Mouse (Mus musculus) myocyte (in vitro differentiated cells): ENCODE measurements around the gene Tead3. TPM values are rescaled to one million over a fixed set of nuclear protein-coding genes. Genes with fewer than 3 reads are reported as not detected.

Source experiments
- H3K27me3 ChIP-seq: one replicate; pipeline ENCODE4 v1.6.1; 2011; ENCODE audit not compliant: control insufficient read depth, insufficient read depth, insufficient read length
- H3K36me3 ChIP-seq: one replicate; pipeline ENCODE4 v1.6.1; 2011; ENCODE audit not compliant: control insufficient read depth, insufficient read depth
- H3K4me2 ChIP-seq: one replicate; pipeline ENCODE4 v1.6.1; 2011; ENCODE audit warnings: low read depth, control low read depth
- H3K4me3 ChIP-seq: one replicate; pipeline ENCODE4 v1.5.1; 2011; ENCODE audit warnings: mild to moderate bottlenecking, control low read depth, moderate library complexity
- H3K79me2 ChIP-seq: one replicate; pipeline ENCODE4 v1.6.1; 2011; ENCODE audit not compliant: control insufficient read depth, insufficient read depth
- H3ac ChIP-seq: one replicate; pipeline ENCODE4 v1.6.1; 2011; ENCODE audit not compliant: control insufficient read depth, insufficient read length
- CEBPB ChIP-seq: IDR thresholded peaks from 2 replicates; pipeline ENCODE4 v1.6.1; 2011; ENCODE audit warnings: mild to moderate bottlenecking, moderate library complexity; ENCODE audit not compliant: poor library complexity, insufficient read depth, severe bottlenecking
- E2F4 ChIP-seq: IDR thresholded peaks from one replicate; pipeline ENCODE4 v1.6.1; 2011; ENCODE audit warnings: mild to moderate bottlenecking, control low read depth, moderate library complexity; ENCODE audit not compliant: insufficient read depth
- MAX ChIP-seq: IDR thresholded peaks from one replicate; pipeline ENCODE4 v1.6.1; 2011; ENCODE audit warnings: low read depth, mild to moderate bottlenecking, control low read depth
- MYOD1 ChIP-seq, 3 experiments: IDR thresholded peaks; one replicate each; pipeline ENCODE4 v1.6.1; 2011; ENCODE audit warnings: control low read depth in 2 of 3, low read depth in 2 of 3, mild to moderate bottlenecking in 2 of 3, moderate library complexity in 1 of 3; ENCODE audit not compliant: insufficient read length in 2 of 3, control insufficient read depth in 1 of 3
- MYOG ChIP-seq, 3 experiments: IDR thresholded peaks; one replicate each; pipeline ENCODE4 v1.6.1; 2011; ENCODE audit warnings: control low read depth in 2 of 3, low read depth in 2 of 3, mild to moderate bottlenecking in 2 of 3; ENCODE audit not compliant: insufficient read length in 2 of 3, control insufficient read depth in 1 of 3, insufficient read depth in 1 of 3
- POLR2A ChIP-seq: IDR thresholded peaks from one replicate; pipeline ENCODE4 v1.6.1; 2011; ENCODE audit warnings: low read depth, mild to moderate bottlenecking, control low read depth, moderate library complexity; ENCODE audit not compliant: insufficient read length
- POLR2AphosphoS2 ChIP-seq: IDR thresholded peaks from one replicate; pipeline ENCODE4 v1.6.1; 2011; ENCODE audit warnings: low read depth, control low read depth; ENCODE audit not compliant: insufficient read length
- REST ChIP-seq: IDR thresholded peaks from one replicate; pipeline ENCODE4 v1.6.1; 2011; ENCODE audit warnings: mild to moderate bottlenecking, control low read depth, moderate library complexity; ENCODE audit not compliant: insufficient read depth, insufficient read length
- SRF ChIP-seq: IDR thresholded peaks from one replicate; pipeline ENCODE4 v1.6.1; 2011; ENCODE audit warnings: low read depth; ENCODE audit not compliant: control insufficient read depth, insufficient read length
- TCF12 ChIP-seq: IDR thresholded peaks from one replicate; pipeline ENCODE4 v1.6.1; 2011; ENCODE audit warnings: mild to moderate bottlenecking, control low read depth; ENCODE audit not compliant: poor library complexity, insufficient read depth, severe bottlenecking
- TCF3 ChIP-seq: IDR thresholded peaks from one replicate; pipeline ENCODE4 v1.6.1; 2011; ENCODE audit warnings: low read depth, control low read depth; ENCODE audit not compliant: insufficient read length
- USF1 ChIP-seq: IDR thresholded peaks from one replicate; pipeline ENCODE4 v1.6.1; 2011; ENCODE audit warnings: low read depth, mild to moderate bottlenecking, control low read depth, moderate library complexity
- polyA plus RNA-seq: library from polyadenylated mRNA; unstranded; fragments of >200 nt; fragmentation: generic; extraction: Trizol; gene quantifications from one replicate; pipeline ENCODE4 v1.2.1, GENCODE M21; 2012; ENCODE audit warnings: missing spikeins

The Tead3 gene
- polyA plus RNA-seq, 1 experiment: 20.1 TPM

DNA sequence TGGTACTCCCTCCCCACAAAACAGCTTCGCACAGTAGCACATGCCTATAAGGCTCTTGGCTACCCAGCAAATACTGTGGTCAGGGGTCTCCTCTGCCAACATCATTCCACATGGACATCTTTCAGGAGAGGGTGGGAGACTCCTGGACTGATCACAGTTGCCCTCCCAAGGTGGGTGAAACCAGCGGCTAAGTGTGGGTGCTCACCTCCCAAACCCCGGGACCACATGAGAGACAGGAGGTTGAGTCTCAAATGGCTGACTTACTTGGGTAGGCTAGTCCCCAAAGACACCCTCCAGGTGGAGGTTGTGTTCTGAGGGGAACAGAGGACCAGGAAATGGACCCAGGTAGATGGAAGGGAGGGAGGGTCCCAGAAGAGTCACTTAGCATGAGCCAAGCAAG lies 5.9 kb downstream of the Tead3 start:
- Histone ChIP-seq H3K27me3 (no peaks in the 10 kb centered on the region), H3K36me3 (no peaks in the 10 kb centered on the region), H3K4me2 (peak overlapping the region; percentile 72), H3ac (no peak overlapping the region), H3K4me3 (no peak overlapping the region), H3K79me2 (peaks cover 74% of the 10 kb centered on the region)
- no peak for TF ChIP-seq E2F4
- no peak for TF ChIP-seq POLR2A
- no peak for TF ChIP-seq MYOD1 (IDR thresholded peaks at IDR 0.05; ENCODE audit: control insufficient read depth in 1 of 3, insufficient read length in 2 of 3, low read depth in 2 of 3)
- TF ChIP-seq REST: no peak
- TF ChIP-seq SRF: no peak
- no peak for TF ChIP-seq TCF3
- TF ChIP-seq POLR2AphosphoS2: no peak
- TF ChIP-seq USF1: no peak
- no peak for TF ChIP-seq CEBPB
- TF ChIP-seq MAX: no peak
- TF ChIP-seq TCF12: no peak
- no peak for TF ChIP-seq MYOG (IDR thresholded peaks at IDR 0.05; ENCODE audit: control insufficient read depth in 1 of 3, insufficient read depth in 1 of 3, insufficient read length in 2 of 3, low read depth in 2 of 3)

DNA sequence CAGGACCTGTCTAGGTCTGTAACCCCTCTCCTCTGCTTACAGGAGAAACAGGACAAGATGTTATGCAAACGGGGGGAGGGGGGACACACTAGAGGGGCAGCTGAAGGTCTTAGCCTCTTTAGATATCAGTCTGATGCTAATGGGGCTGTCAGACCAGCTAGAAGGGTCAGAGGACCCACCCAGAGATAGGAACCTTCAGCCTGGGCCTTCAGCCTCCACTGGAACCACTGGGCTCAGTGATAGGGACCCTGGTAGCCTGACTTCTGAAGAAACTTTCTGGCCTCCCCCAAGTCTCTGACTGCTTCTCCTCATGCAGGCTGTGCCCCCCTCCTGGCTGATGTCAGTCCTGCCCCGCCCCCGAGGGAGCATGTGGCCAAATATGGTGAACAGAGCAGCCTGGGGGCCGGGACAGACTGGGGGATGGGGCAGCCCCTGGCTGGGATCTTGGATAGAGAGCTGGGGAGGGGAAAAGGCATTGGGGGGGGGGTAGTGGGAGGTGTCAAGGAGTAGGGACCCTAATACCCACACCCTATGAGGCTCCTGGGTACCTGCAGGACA lies 6.5 kb downstream of the Tead3 start:
- peak; percentile 96 for TF ChIP-seq SRF
- TF ChIP-seq TCF12: no peak
- H3K36me3 ChIP-seq: no peaks in the 10 kb centered on the region
- peak overlapping the region; percentile 72 for H3K4me2 ChIP-seq
- no peak overlapping the region for H3ac ChIP-seq
- peaks cover 68% of the 10 kb centered on the region for H3K79me2 ChIP-seq
- no peaks in the 10 kb centered on the region for H3K27me3 ChIP-seq
- no peak overlapping the region for H3K4me3 ChIP-seq

DNA sequence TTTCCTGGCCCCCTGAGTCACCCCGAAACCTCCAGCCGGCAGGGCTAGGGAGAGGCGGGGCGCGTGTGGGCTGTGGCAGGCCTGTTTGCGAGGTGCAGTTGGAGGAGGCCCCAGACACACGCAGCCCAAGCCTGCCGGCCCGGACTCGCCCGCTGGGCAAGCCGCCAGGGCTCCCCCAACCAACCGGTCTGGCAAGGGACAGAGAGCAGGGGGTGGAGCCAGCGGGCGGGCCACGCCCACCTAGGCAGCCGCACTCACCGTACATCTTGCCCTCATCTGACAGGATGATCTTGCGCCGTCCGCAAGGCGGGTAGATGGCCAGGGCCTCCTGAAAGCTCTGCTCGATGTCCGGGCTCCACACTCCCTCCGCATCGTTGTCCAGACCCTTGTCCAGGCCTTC lies 9.5 kb downstream of the Tead3 start:
- Histone ChIP-seq H3K27me3 (no peaks in the 10 kb centered on the region), H3K4me2 (peak overlapping the region; percentile 95), H3K4me3 (no peak overlapping the region), H3ac (no peak overlapping the region), H3K36me3 (no peaks in the 10 kb centered on the region), H3K79me2 (peaks cover 39% of the 10 kb centered on the region)
- TF ChIP-seq MYOG (IDR thresholded peaks at IDR 0.05; ENCODE audit: control insufficient read depth in 1 of 3, insufficient read depth in 1 of 3, insufficient read length in 2 of 3, low read depth in 2 of 3) (peak in 1 of 3 experiments; percentile 40), MYOD1 (IDR thresholded peaks at IDR 0.05; ENCODE audit: control insufficient read depth in 1 of 3, insufficient read length in 2 of 3, low read depth in 2 of 3) (peak in 1 of 3 experiments; percentile 53), POLR2A (peak; percentile 64), REST (no peak), E2F4 (no peak), POLR2AphosphoS2 (peak; percentile 58), CEBPB (no peak)

DNA sequence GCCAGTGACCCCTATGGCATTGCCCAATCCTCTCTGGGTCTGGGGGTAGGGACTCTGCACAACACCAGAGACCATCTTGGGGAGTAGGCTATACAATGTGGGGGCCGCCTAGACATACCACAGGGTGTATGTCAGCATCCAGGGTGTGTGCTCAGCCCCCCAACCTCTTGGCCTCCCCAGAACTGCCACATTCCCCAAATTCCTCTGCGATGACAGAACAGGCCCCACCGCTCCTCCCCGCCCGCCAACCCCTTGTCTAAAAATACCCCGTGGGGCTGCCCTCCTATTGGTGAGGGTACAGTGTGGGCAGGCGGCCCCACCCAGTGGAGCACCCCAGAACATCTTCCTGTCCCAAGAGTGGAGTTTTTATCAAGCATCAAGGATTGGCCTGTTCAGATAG lies 10.0 kb downstream of the Tead3 start:
- Histone ChIP-seq H3K4me3 (no peak overlapping the region), H3K36me3 (no peaks in the 10 kb centered on the region), H3K4me2 (peak overlapping the region; percentile 95), H3ac (no peak overlapping the region), H3K79me2 (peaks cover 37% of the 10 kb centered on the region), H3K27me3 (no peaks in the 10 kb centered on the region)
- peak in 1 of 3 experiments; percentile 13 for TF ChIP-seq MYOD1 (IDR thresholded peaks at IDR 0.05; ENCODE audit: control insufficient read depth in 1 of 3, insufficient read length in 2 of 3, low read depth in 2 of 3)
- no peak for TF ChIP-seq TCF12

DNA sequence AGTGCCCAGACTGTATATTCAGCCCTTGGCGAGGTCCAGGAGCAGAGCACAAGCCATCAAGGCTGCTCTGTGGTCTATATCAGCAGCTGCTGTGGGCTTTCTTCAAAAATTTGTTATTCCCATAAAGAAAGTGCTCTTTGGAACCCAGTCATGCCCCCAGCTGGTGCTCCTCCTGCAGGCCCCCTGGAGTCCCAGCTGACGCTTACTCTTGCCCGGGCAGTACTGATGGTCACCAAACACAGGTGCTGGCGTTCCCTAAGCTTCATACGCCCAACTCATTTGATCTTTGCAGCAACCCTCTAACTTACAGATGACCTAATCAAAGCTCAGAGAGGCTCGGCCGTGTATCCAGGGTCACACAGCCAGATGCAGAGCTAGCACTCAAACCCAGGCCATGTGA lies 13.1 kb downstream of the Tead3 start:
- H3K36me3 ChIP-seq: no peaks in the 10 kb centered on the region

More for the DNA sequence above, 13.1 kb downstream of the Tead3 start:
- Histone ChIP-seq H3K27me3 (no peaks in the 10 kb centered on the region), H3K79me2 (peaks cover 13% of the 10 kb centered on the region), H3K4me2 (no peak overlapping the region), H3K4me3 (no peak overlapping the region), H3ac (no peak overlapping the region)
- TF ChIP-seq POLR2AphosphoS2 (no peak), USF1 (no peak), TCF3 (no peak), E2F4 (no peak), SRF (no peak), REST (no peak), MAX (no peak), MYOG (IDR thresholded peaks at IDR 0.05; ENCODE audit: control insufficient read depth in 1 of 3, insufficient read depth in 1 of 3, insufficient read length in 2 of 3, low read depth in 2 of 3) (peak in 2 of 3 experiments; percentile 50 to 73), POLR2A (no peak), MYOD1 (IDR thresholded peaks at IDR 0.05; ENCODE audit: control insufficient read depth in 1 of 3, insufficient read length in 2 of 3, low read depth in 2 of 3) (peak in 2 of 3 experiments; percentile 43 to 56), TCF12 (no peak), CEBPB (no peak)
